Mouse (Mus musculus) B cell, adult 67 days (primary cell): Measurements from ENCODE around the gene Ythdf1. TPM values are rescaled to one million over a fixed set of nuclear protein-coding genes. Genes with fewer than 3 reads are reported as not detected.

Experiments
- total RNA-seq, 2 experiments: library from RNA; stranded (reverse); gene quantifications; 4 replicates each; pipeline ENCODE4 v1.2.4; 2023

Ythdf1 gene
- 10 to 100 TPM; 79.9 to 95.6 TPM for total RNA-seq

DNA sequence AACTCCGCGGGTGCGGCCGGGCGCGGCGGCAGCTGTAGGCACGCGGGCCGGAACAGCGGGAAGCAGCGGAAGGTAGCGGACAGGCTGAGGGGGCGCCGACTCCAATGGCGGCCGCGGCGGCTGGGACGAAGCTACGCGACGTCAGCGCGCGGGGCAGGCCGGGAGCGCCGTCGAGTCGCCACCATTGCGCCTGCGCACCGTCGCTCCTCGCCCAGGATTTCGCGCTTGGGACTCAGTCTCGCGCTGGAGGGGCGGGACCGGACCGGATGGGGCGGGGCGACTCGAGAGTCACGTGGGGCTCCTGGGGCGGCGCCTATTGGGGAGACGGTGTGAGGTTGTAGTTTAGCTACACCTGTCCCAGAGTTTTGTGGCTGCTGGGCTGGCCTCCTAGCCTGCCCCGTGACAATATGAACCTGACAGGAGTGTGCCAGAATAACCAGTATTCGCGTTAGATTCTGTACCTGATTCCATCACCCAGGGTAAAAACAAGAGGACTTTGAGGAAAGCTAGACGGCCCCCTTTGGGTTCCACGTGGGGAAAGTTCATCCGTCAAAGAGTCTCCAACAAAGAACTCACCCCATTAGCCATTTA is at the start of gene Ythdf1:
Gene Ythdf1 (minus strand): TSS at position 140 of the 591 bp plus-strand sequence.

DNA sequence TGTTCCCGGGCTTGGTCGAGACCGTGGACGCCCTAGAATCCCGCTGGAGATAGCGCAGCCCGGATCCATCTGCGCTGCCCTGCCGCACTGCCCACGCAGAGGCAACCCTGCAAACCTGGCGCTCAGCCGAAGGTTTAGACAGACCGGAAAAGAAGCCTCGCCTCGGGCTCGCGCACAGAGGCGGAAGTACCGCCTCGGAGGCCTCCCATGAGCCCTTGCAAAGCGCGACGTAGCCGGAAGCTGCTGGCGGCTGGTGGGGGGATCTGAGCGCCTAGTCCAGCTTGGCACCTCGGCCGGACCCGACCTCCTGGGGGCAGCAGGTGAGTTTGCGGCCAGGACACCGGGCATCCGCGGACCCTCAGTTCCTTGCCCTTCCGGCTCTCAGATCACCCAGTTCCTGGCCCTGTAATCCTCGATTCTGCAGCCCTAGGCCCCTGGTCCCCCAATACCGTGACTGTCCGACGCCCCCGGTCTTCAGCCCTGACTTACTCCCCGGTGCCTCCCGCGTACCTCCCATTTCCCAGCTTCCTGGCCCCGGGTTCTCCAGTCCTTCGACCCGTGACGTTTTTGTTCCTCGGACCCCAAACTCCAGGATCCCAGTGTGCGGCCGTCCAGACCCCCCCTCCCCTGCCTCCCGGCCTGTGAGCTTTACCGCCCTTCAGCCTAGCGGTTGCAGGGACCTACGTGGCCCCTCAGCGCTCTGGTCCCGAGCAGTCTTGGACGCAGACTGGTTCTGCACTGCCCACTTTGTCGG is 46.4 kb upstream of the Ythdf1 start, which contains the start of gene Arfgap1:
Gene Arfgap1 (plus strand): TSS at position 216 of the 754 bp plus-strand sequence.

DNA sequence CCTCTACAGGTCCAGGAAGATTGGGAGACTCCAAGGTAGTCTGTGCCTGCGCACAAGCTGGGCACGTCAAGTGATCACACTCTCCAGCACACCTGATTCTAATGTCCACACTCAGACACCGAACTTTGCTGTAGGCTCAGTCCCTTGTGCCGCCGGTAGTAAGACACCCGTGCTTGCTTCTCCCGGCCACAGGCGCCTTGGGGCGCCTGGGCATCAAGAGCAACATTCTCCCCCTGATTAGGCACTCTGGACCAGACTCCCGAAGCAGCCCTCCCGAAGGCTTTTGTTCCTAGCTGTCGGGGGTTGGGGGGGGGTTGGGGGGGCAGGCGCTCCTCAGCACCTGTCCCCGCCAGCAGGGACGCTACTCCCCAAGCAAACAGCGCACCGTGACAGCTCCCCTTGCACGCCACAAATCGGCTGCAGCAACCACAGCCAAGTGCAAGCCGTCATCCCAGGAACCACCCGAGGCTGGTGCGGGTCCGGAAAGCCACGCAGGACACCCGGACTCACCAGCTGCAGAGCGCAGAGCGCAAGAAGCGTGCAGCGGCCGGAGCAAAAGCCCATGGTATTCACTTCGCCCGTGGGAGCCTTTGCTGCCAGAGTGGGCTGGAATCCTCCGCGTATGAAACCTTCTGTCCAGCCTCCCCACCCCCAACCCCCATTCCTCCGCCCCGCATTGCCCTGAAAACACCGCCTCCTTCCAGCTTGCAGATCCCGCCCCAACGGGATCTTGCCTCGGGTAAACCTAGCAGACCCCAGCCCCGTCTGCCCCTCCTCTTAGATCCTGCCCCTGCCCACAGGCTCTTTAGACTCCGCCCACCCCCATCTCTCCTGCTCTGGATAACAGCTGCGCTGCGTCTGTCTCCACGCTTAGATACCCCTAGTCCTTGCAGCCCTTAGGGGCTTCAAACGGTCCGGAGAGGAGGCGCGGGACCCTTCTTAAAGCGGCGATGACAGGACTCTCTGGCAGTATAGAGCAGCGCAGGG is 33.6 kb upstream of the Ythdf1 start, which contains the start of gene Nkain4:
Gene Nkain4 (minus strand): TSS at position 639 of the 987 bp plus-strand sequence.

DNA sequence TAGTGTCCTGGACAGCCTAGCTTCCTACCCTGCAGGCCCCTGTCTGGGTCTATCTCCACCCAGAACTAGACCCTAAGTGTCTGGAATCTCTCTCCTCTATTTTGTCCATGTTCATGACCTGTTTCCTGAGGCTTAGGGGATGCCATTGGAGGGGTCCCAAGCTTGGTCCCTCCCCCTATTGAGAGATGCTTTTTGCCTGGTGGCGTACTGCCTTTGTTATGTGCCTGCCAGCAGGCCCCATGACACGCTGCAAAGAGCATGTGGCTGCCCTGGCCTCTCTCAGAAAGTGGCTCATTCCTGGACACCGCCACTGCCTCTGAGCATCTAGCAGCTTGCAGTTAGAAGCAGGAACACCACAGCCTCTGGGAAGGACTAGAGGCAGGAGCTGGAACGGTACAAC is 8.0 kb upstream of the Ythdf1 start, which contains the start of gene Birc7:
Gene Birc7 (plus strand): TSS at position 301 of the 400 bp plus-strand sequence.

Other genes with a start within 250 kb of the Ythdf1 start
- 100 to 1,000 TPM; 103 to 118 TPM for gene Dido1, start 210.9 kb downstream of the Ythdf1 start, total RNA-seq
- gene Gid8, start 210.8 kb downstream of the Ythdf1 start, total RNA-seq = 10 to 100 TPM; 54.4 to 57.1 TPM
- 10 to 100 TPM; 30.9 to 32.8 TPM for gene Slc17a9, start 195.7 kb downstream of the Ythdf1 start, total RNA-seq
- gene Bhlhe23, start 144.0 kb downstream of the Ythdf1 start, total RNA-seq = not detected
- not detected for gene Birc7, start 8.1 kb upstream of the Ythdf1 start, total RNA-seq
- not detected for gene Nkain4, start 33.8 kb upstream of the Ythdf1 start, total RNA-seq
- 10 to 100 TPM; 75.3 to 81.5 TPM for gene Arfgap1, start 46.3 kb upstream of the Ythdf1 start, total RNA-seq
- 1 to 10 TPM; 1.0 to 1.4 TPM for gene Col20a1, start 65.6 kb upstream of the Ythdf1 start, total RNA-seq
- gene Chrna4, start 122.6 kb upstream of the Ythdf1 start, total RNA-seq = not detected
- not detected for gene Kcnq2, start 214.4 kb upstream of the Ythdf1 start, total RNA-seq
- not detected for gene Eef1a2, start 236.1 kb upstream of the Ythdf1 start, total RNA-seq